Mouse (Mus musculus) G1E (cell line): ENCODE results near the gene Ttc27. TPM values are rescaled to one million over a fixed set of nuclear protein-coding genes. Genes with fewer than 3 reads are reported as not detected.

Source experiments
- ATAC-seq: 2 replicates; pipeline ENCODE4 v1.8.0; 2016; ENCODE audit warnings: mild to moderate bottlenecking; ENCODE audit not compliant: insufficient number of reproducible peaks, poor library complexity, low FRiP score, severe bottlenecking; ENCODE audit errors: extremely low read depth
- DNase-seq: peaks from one replicate; pipeline ENCODE4 v3.0.0; 2012; ENCODE audit warnings: low spot score
- H3K27me3 ChIP-seq: 2 replicates; pipeline ENCODE4 v1.6.1; 2012; ENCODE audit warnings: mild to moderate bottlenecking, low read length, inconsistent platforms; ENCODE audit not compliant: insufficient read depth
- H3K36me3 ChIP-seq: replicated peaks from 2 replicates; pipeline ENCODE3; 2012; ENCODE audit warnings: mild to moderate bottlenecking, inconsistent platforms
- H3K4me1 ChIP-seq: 2 replicates; pipeline ENCODE4 v1.6.1; 2012; ENCODE audit warnings: low read depth, low read length, inconsistent platforms, mixed read lengths; ENCODE audit not compliant: insufficient read depth
- H3K4me3 ChIP-seq: 2 replicates; pipeline ENCODE4 v1.5.1; 2012; ENCODE audit warnings: low read depth, mild to moderate bottlenecking, inconsistent platforms, low read length, moderate library complexity, mixed read lengths
- H3K9me3 ChIP-seq: replicated peaks from 2 replicates; pipeline ENCODE4 v1.6.1; 2012; ENCODE audit warnings: inconsistent platforms
- CTCF ChIP-seq: IDR thresholded peaks from 2 replicates; pipeline ENCODE4 v1.5.1; 2012; ENCODE audit warnings: low read depth, low read length, inconsistent platforms, mixed read lengths
- GATA1 ChIP-seq: IDR thresholded peaks from 2 replicates; pipeline ENCODE4 v1.6.1; 2012; ENCODE audit warnings: borderline replicate concordance, low read length, inconsistent platforms, mixed read lengths
- GATA2 ChIP-seq: IDR thresholded peaks from 2 replicates; pipeline ENCODE4 v1.6.1; 2012; ENCODE audit warnings: low read depth, low read length, inconsistent platforms, borderline replicate concordance
- POLR2AphosphoS5 ChIP-seq: IDR thresholded peaks from 2 replicates; pipeline ENCODE4 v1.6.1; 2012; ENCODE audit warnings: low read depth, low read length, inconsistent platforms; ENCODE audit not compliant: insufficient replicate concordance
- TAL1 ChIP-seq: conservative IDR thresholded peaks from 2 replicates; pipeline ENCODE4 v1.6.1; 2012; ENCODE audit warnings: low read depth, low read length, inconsistent platforms, mixed read lengths
- polyA plus RNA-seq: library from polyadenylated mRNA; stranded (reverse); fragments of >175 nt; gene quantifications from 2 replicates; pipeline ENCODE4 v1.2.3, GENCODE M21; 2012
- total RNA-seq, 2 experiments: library from RNA; stranded (forward) in 1 of 2; stranded (reverse) in 1 of 2; fragments of 200-1000 nt in 1 of 2; fragments of >200 nt in 1 of 2; fragmentation: Nextera tagmentation in 1 of 2; gene quantifications; 2 replicates each; pipeline ENCODE4 v1.2.3; 2014 to 2017

Ttc27 gene
- total and polyA plus RNA-seq, 3 experiments, result 20.5 to 39.4 (median 23.1) TPM

- H3K27me3 ChIP-seq, result no peaks in the 10 kb centered on the region
- no peaks in the 10 kb centered on the region for H3K9me3 ChIP-seq
- H3K4me3 ChIP-seq, result no peak overlapping the region
- TF ChIP-seq TAL1, result no peak
- no peak for TF ChIP-seq GATA2
- no peak for TF ChIP-seq GATA1
- TF ChIP-seq CTCF, result no peak
- TF ChIP-seq POLR2AphosphoS5, result no peak
- H3K36me3 ChIP-seq, result peaks cover 66% of the 10 kb centered on the region
- no peaks in the 10 kb centered on the region for H3K4me1 ChIP-seq
- DNase-seq, result no peak
- no peak for ATAC-seq
Measured at GRCm38 (mm10) chr17:74735392-74735791, 17.9 kb downstream of the Ttc27 start.

- ATAC-seq (no peak), DNase-seq (no peak)
- no peak for TF ChIP-seq CTCF
- TF ChIP-seq GATA1, result no peak
- no peak for TF ChIP-seq TAL1
- no peak for TF ChIP-seq POLR2AphosphoS5
- TF ChIP-seq GATA2, result no peak
- no peaks in the 10 kb centered on the region for H3K27me3 ChIP-seq
- peaks cover 77% of the 10 kb centered on the region for H3K36me3 ChIP-seq
- no peak overlapping the region for H3K4me3 ChIP-seq
- H3K9me3 ChIP-seq, result no peaks in the 10 kb centered on the region
- no peaks in the 10 kb centered on the region for H3K4me1 ChIP-seq
Measured at GRCm38 (mm10) chr17:74749659-74750058, 32.1 kb downstream of the Ttc27 start.

DNA sequence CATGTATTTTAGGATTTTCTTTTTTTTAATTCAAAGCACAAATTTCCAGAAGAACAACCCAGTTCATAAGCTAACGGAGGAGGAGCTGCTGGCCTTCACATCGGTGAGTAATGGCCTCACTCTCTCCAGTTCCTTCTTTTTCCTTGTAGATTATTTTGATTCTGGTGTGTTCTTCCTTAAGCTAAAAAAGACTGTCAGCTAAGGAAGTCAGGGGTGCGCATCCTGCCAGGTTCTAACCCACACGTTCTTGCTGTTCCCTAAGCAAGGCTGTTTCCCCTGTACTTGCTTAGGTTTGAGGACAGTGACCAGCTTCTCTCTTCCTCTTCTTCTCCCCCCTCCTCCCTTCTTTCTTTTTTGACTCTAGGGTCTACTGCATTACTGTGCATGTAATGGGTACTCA lies 33.5 kb downstream of the Ttc27 start:
- peaks cover 69% of the 10 kb centered on the region for H3K36me3 ChIP-seq
- H3K27me3 ChIP-seq, result no peaks in the 10 kb centered on the region
- H3K9me3 ChIP-seq, result no peaks in the 10 kb centered on the region
- H3K4me1 ChIP-seq, result no peaks in the 10 kb centered on the region
- ATAC-seq (no peak), DNase-seq (no peak)
- TF ChIP-seq POLR2AphosphoS5 (no peak), TAL1 (no peak), GATA1 (no peak), GATA2 (no peak), CTCF (no peak)
- H3K4me3 ChIP-seq, result no peak overlapping the region

GRCm38 (mm10) chr17:74752906-74753627 lies 35.5 kb downstream of the Ttc27 start:
- TF ChIP-seq TAL1 (no peak), POLR2AphosphoS5 (no peak), CTCF (no peak), GATA1 (no peak), GATA2 (no peak)
- DNase-seq, result no peak
- H3K27me3 ChIP-seq, result no peaks in the 10 kb centered on the region
- H3K9me3 ChIP-seq, result no peaks in the 10 kb centered on the region
- no peak overlapping the region for H3K4me3 ChIP-seq
- peaks cover 56% of the 10 kb centered on the region for H3K36me3 ChIP-seq
- H3K4me1 ChIP-seq, result no peaks in the 10 kb centered on the region
- no peak for ATAC-seq

GRCm38 (mm10) chr17:74753628-74754104 lies 36.1 kb downstream of the Ttc27 start:
- Histone ChIP-seq H3K4me3 (no peak overlapping the region), H3K36me3 (peaks cover 59% of the 10 kb centered on the region), H3K9me3 (no peaks in the 10 kb centered on the region), H3K27me3 (no peaks in the 10 kb centered on the region), H3K4me1 (no peaks in the 10 kb centered on the region)
- no peak for DNase-seq
- TF ChIP-seq CTCF, result no peak
- TF ChIP-seq TAL1, result no peak
- ATAC-seq, result no peak

DNA sequence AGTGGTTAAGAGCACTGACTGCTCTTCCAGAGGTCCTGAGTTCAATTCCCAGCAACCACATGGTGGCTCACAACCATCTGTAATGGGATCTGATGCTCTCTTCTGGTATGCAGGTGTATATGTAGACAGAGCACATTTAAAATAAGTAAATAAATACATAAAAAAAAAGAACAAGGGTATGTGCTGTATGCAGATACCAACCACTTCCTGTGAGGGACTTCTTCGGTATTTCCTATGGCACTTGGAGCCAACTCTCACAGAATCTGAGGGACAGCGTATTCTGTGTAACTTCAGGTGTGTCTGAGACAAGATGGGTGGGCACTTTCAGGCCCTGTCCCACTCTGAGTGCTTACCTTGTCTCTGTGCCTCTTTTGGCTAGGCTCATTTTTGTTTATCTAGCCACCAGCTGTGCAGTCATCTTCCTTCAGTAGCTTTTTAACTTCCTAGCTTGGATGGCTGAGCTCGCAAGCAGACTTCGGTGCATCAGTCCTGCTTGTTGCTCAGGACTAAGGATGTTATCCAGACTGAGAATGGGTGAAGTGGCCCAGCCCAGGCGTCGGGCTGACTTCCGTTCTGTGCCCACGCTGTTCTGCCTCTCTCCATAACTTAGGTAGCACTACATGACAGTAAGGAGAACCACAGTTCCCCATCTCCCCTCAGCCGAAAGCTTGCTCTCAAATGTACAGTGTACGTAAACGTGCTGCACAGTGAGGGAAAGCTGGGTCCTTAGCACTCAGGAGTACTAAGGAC lies 37.0 kb downstream of the Ttc27 start:
- DNase-seq (no peak), ATAC-seq (no peak)
- no peaks in the 10 kb centered on the region for H3K27me3 ChIP-seq
- no peaks in the 10 kb centered on the region for H3K9me3 ChIP-seq
- H3K36me3 ChIP-seq, result peaks cover 57% of the 10 kb centered on the region
- TF ChIP-seq GATA1 (no peak), CTCF (no peak), GATA2 (no peak), POLR2AphosphoS5 (no peak), TAL1 (no peak)
- no peaks in the 10 kb centered on the region for H3K4me1 ChIP-seq
- H3K4me3 ChIP-seq, result no peak overlapping the region
